Mouse (Mus musculus): ENCODE results near the gene Mutyh.

The Mutyh gene

GRCm38 (mm10) chr4:116807197-116808129, at the start of gene Mutyh, which contains the start of gene Toe1:
Gene Mutyh, plus strand, starts transcription at chr4:116807723.
Gene Toe1, minus strand, starts transcription at chr4:116807640.
- DNase-seq (ENCODE audit: low read depth, low spot score) = peak; percentile 99

DNA sequence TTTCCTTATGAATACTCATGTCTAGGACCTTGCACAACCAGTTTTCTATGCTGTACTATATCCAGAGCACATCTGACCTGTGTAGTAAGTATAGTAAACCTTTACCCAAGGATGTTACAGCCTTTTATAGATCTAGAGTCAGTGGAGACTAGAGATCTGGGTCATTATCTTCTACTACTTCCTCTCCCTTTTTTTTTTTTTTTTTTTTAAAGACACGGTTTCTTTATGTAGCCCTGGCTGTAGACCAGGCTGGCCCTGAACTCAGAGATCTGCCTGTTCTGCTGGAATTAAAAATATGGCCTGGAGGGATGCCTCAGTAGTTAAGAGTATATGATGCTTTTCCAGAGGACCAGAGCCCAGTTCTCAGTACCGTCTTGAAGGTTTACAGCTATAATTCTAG, 45.6 kb upstream of the Mutyh start:
- no peak for DNase-seq (ENCODE audit: low read depth, low spot score)

DNA sequence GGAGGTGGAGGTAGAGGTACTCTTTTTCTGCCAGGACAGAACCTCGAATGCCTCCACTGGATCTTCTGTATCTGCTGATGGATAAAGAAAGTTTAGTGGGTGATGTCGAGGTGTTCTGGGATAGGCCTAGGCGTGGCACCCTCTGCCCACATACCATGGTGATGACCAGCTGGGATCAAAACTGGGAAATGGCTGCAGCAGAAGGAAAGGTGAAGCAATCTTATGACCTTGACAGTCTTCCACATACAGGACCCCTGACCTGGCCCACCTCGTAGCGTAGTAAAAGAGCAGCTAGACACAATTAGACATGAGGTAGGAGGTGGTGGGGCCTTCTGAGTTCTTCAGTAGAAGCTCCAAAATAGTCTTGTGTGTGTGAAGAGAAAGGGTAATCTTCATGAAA, 43.5 kb upstream of the Mutyh start:
- DNase-seq (ENCODE audit: low read depth, low spot score) = peak; percentile 57

DNA sequence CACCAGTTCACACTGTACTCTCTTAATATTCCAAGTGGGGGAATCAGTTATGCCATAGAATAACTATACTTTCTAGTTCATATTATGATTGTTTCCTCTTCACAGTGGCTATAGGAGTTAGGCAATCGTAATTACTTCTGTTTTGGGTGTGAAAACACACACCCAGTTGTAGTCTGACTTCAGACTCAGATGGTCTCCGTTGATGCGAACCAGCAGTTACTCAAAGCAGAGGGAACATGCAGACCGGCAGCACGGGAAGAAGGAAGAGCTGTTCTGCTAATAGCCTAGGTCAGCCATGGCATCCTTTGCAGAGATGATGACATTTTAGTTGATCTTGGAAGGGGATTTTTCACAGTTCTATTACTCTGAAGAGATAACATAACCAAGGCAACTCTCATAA, 39.0 kb upstream of the Mutyh start:
- DNase-seq (ENCODE audit: low read depth, low spot score) = no peak

DNA sequence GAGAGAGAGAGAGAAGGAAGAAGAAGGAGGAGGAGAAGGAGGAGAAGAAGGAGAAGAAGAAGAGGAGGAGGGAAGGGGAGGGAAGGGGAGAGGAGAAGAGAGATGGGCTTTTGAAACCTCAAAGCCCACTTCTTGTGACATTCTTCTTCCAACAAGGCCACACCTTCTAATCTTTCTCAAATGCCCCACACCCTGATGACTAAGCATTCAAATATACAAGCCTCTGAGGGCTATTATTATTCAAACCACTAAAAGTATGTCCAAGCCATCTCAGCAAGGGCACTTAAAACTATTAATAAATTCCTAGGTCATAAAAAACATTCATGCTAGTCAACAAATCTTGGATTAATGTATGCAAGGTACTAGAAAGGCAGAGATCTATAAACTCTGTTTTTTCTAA, 38.5 kb upstream of the Mutyh start:
- DNase-seq (ENCODE audit: low read depth, low spot score) = peak; percentile 78

DNA sequence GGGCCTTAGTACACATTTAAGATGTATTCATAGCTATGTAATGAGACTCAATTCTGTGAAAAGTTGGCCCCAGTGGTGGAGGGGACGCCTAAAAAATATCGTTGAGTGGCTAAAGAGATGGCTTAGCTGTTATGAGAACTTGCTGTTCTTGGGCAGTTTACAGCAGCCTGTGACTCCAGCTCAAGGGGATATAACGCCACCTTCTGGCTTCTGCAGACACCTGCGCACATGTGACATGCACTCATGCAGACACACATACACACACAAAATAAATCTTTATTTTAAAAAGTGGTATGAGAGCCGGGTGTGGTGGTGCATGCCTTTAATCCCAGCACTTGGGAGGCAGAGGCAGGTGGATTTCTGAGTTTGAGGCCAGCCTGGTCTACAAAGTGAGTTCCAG, 31.1 kb upstream of the Mutyh start:
- DNase-seq (ENCODE audit: low read depth, low spot score) = peak; percentile 60

DNA sequence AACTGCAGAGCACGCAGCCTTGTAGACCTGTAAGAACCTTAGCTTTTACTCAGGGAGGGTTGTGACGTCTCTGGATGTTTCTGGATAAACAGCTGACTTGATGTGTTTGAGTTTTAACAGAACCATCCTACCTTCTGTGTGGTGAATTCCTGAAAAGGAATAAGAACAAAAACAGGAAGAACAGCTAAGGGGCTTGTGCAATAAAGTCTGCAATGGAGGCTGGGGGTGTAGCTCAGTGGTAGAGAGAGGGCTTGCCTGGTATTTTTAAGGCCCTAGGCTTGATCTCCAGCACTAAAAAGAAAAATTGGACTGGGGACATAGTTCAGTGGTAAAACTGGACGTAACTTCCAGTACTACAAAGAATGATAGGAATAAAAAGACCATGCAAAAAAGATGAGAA, 30.4 kb upstream of the Mutyh start:
- DNase-seq (ENCODE audit: low read depth, low spot score) = no peak

DNA sequence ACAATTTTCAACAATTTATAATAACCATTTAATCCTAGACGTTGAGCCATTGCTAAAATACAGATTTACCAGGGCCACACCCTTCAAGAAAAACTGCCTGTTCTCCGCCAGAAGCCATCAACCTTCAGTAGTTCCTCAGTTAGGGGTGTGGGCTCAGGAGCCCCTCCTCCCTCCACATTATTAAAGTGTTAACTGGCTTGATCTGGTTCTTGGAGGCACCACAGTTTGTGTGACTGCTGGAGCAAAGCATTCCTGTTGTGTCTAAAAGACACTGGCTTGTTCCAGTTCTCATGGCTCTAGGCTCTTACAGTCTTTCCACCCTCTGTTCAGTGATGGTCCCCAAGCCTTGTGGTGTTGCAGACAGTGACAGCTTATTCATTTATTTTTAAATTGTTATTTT, 27.0 kb upstream of the Mutyh start:
- DNase-seq (ENCODE audit: low read depth, low spot score) = peak; percentile 84

DNA sequence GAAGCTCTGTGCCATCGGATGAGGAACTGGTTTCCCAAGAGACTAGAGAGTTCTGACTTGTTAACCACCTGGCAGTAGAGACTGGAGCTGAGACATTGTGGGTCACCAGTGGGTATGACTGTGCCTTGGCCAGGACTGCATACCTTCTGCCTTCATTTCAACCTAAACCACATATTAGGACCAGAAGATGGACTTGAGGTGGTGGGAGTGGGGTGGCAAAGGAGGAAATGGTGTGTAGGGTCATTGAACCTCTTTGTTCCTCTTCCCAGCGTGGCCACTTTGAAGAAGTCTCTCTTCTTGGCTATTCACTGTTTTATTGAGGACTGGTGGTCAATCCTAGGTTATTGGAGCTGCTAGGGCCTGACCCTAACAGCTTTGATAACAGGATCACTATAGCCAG, 26.2 kb upstream of the Mutyh start:
- DNase-seq (ENCODE audit: low read depth, low spot score) = no peak

DNA sequence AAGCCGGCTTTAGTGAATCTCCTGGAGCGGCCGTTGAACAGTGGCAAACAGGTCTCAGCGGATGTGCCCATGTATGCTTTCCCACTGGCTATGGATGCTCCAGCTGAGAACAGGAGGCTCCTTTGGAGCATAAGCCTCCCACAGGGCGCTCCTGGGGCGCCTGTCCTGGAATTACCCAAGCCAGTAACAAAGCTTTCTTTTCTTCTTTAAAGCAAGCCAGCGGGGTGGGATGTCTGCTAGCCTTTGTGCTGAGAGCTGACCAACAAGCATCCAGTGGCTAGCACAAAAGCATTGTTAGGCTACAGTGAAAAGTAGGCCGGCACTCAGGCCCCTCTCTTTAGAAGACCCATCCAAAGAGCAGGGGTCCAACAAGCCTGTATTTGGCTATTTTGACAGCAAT, 25.4 kb upstream of the Mutyh start:
- peak; percentile 92 for DNase-seq (ENCODE audit: low read depth, low spot score)

GRCm38 (mm10) chr4:116786587-116786986, 20.9 kb upstream of the Mutyh start:
- DNase-seq (ENCODE audit: low read depth, low spot score) = peak; percentile 68

DNA sequence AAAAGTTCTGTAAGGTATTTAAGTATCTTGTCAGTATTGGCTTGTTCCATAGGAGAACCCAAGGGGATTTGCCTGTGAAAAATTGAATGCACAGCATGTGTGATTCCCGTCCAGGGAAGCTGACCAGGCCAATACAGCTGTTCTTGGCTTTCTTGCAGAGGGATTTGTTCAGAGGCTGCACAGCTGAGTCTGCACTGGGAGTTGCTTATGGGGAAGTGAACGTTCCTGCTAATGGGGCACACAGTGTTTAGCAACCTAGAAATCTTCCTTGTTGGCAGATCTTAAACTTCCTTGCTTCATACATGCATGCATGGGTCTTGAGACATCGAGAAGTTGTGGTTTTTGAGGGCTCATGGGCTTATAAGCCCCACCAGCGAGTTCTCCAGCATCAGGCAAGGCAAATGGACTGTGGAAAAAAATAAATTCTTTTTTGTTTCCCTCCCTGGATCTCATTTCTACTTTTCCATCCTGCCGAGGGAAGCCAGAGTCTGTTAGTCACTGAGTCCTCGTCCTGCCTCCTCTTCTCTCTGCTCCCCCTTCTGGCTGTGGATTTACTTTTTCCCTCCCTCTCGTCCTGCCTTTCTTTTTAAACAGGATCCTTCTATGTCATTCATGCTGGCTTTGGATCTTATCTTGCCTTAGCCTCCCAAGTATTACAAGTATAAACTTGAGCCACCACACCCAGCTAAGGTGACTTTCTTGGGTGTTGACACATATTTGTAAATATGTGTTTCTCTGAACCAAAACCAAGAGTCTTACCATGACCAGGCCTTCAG, 19.4 kb upstream of the Mutyh start:
- DNase-seq (ENCODE audit: low read depth, low spot score) = peak; percentile 35

DNA sequence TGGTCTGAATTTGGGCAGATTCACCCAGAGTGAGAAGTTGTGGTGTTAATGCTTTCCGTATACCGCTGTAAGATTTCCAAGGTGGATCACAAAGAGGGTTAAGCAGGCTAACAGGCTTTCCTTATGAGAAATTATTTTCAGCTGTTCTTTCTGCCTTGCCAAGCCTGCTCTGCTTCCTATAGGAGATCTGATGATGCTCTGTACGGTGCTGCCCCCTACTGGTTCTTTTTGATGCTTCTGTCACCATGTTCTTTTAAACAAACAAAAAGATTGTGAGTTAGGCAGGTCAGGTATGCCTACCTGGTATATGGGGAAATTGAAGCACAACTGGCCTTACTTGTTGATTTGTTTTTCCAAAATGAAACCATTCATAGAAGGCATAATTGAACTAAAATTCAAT, 18.6 kb upstream of the Mutyh start:
- peak; percentile 88 for DNase-seq (ENCODE audit: low read depth, low spot score)

DNA sequence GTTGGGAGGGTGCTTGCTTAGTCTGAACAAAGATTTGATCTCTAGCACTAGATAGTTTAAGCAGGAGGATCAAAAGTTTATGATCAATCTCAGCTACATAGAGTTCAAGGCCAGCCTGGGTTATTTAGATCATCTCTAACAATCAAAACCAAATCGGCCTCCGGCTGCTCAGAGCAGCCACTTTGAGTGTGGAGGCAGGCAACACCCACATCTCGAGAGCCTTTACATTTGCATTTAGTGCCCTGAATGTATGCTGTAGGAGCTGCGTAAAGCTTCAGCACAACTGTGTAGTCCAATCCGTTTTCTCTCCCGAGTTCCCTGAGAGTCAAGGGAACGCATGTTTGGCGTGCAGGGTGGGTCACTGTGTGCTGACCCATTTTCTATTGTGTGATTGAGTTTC, 15.1 kb upstream of the Mutyh start:
- DNase-seq (ENCODE audit: low read depth, low spot score) = no peak

- no peak for DNase-seq (ENCODE audit: low read depth, low spot score)
Observed at GRCm38 (mm10) chr4:116794273-116794672, 13.2 kb upstream of the Mutyh start.

- no peak for DNase-seq (ENCODE audit: low read depth, low spot score)
Observed at GRCm38 (mm10) chr4:116796442-116797110, 10.9 kb upstream of the Mutyh start.

- peak; percentile 84 for DNase-seq (ENCODE audit: low read depth, low spot score)
Observed at GRCm38 (mm10) chr4:116799901-116800300, 7.6 kb upstream of the Mutyh start.

DNA sequence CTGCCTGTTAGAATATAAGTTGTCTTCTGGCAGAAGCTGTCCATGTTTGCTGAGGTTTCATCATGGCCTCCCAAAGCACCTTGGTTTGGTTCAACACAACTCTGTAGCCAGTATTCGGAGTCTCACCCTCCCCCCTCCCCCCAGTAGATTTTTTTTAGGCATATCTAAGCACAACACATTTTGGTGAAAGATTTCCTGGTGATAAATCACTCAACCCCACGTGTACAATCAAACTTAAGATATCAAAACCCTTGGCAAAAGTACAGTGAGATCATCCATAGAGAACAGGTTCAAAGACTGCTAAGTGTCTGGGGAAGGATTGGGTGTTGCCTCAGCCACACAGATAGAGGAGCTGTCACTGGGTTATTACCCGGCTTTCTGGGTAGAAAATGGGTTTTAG, 3.5 kb downstream of the Mutyh start:
- no peak for DNase-seq (ENCODE audit: low read depth, low spot score)

DNA sequence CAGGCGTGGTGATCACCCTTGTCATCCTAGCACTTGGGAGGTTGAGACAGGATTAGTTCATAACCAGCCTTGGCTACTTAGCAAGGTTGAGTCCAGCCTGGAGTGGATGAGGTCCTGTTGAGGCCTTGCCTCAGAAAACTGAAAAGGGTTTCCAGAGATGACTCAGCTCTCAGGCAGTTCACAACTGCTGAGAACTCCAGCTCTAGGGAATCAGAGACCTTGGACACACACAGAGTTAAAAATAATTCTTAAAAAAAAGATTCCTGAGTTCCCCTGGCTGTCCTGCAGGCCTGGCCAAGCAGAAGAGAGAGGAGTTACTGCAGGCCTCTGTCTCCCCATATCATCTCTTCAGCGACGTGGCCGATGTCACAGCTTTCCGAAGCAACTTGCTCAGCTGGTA, 7.8 kb downstream of the Mutyh start:
- DNase-seq (ENCODE audit: low read depth, low spot score) = no peak

- DNase-seq (ENCODE audit: low read depth, low spot score) = no peak
Observed at GRCm38 (mm10) chr4:116817486-116817885, 10.0 kb downstream of the Mutyh start.

DNA sequence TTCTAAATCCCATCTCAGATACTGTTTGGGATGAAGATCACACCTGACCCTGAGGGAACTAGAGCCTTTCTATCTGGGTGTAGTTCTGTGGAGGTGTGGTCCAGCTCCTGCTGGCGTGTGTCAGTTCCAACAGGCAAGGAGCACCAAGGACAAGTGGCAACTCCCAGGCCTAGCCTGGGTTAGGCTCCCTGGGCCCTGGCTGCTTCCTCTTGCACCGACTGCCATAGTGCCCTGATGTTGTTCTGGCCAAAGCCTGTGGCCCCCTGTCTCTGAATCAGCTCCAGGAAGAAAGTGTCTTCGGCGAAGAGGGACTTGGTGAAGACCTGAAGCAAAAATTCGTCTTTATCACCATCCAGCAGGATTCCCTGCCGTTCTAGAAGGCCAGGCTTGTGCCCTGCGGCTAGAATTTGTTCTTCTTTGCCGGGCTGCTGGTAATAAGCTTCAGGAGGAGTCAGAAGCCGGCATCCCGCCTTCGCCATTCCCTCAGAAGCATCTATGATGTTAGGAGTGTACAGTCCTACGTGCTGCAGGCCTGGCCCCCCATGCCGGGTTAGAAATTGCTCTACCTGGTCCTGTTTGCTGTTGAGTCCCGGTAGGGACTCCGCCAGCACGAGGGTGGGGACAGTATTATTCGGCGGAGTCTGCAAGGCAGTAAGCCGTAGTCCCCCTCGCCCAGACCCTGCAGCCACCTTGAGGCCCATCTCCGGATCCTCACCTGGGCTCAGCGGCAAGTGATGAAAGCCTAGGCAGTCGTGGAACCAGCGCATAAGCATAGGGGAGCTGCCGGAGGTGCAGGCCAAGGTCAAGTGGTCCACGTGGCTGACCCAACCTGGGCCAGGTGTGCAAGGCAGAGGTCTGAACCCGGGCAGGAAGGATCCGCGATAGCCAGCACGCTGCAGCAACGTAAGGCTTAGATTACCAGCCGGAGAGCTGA, 12.7 kb downstream of the Mutyh start:
- DNase-seq (ENCODE audit: low read depth, low spot score) = peak; percentile 45

Data from R1 (cell line).